8 mouse cellular contexts compared by ENCODE assay signal in genomic region chr7:123188462-123188861, GRCm38 (mm10).
"Had no signal": no experiment of that assay in that cellular context is flagged by ENCODE, and none has a peak within 500 bp of the region (broad histone marks: within the 10 kb centered on the region; RNA-seq: fewer than 3 reads in every experiment).

No protein-coding gene starts in this region.

- ATAC-seq: midbrain, embryonic 13.5 days had no signal

- DNase-seq: kidney, adult 9 months; kidney, postnatal 36 days; liver; lung, adult 18-20 months; right cerebral cortex, adult 18-20 months; right cerebral cortex, postnatal 25 days; thymus, postnatal 14 days had no signal
